Mouse (Mus musculus) layer of hippocampus, postnatal 36 days (tissue): ENCODE measurements around the gene Cx3cl1. TPM values are rescaled to one million over a fixed set of nuclear protein-coding genes. Genes with fewer than 3 reads are reported as not detected.
A peak's percentile ranks its signal among the peaks of the same experiment; 100 is the strongest.

Experiments used
- DNase-seq, 2 experiments: peaks; one replicate each; pipeline ENCODE4 v3.0.0; 2022
- total RNA-seq, 2 experiments: library from RNA; stranded (reverse); gene quantifications; 2 replicates each; pipeline ENCODE4 v1.2.3; 2021

Cx3cl1 gene
- total RNA-seq, 2 experiments from 2014 or later: 425 TPM

GRCm38 (mm10) chr8:94801293-94802095 is 29.7 kb downstream of the Cx3cl1 start:
- DNase-seq: no peak

GRCm38 (mm10) chr8:94802375-94802774 is 30.6 kb downstream of the Cx3cl1 start:
- no peak for DNase-seq

DNA sequence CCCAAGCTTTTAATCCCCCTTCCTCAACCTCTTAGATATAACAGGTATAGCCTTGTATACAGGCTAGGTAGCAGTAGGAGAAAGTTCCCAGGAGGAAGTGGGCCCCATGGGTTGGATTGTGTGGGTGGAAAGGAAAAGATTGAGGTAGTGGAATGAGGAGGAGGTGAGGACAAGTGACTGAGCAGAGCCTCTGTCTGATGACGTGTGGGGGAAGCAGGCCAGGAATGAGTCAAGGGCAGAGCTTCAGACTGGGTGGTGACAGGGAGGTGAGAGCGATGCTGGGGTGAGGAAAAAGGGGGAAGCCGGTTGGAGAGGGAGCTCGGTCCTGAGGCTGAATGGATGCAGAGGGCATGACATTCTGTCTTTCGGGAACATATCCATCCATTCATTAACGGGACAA is 31.7 kb downstream of the Cx3cl1 start:
- no peak for DNase-seq

- DNase-seq: no peak
Measured at GRCm38 (mm10) chr8:94804546-94805340, 32.9 kb downstream of the Cx3cl1 start.

DNA sequence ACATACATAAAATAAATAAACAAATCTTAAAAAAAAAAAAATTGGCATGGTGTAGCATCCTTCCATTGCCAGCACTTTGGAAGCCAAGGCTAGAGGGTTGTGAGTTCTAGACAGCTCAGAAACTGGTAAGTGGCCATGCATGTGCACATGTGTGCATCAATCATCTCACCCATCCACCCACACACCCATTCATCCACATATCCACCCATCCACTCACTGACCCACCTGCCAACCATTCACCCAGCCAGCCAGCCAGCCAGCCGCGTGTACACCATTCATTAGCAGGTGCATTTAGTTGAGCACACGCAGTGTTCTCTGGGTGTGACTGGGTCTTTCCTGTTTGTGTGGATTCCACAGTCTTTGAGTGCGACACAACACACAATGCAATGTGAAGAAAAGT is 34.0 kb downstream of the Cx3cl1 start:
- no peak for DNase-seq

DNA sequence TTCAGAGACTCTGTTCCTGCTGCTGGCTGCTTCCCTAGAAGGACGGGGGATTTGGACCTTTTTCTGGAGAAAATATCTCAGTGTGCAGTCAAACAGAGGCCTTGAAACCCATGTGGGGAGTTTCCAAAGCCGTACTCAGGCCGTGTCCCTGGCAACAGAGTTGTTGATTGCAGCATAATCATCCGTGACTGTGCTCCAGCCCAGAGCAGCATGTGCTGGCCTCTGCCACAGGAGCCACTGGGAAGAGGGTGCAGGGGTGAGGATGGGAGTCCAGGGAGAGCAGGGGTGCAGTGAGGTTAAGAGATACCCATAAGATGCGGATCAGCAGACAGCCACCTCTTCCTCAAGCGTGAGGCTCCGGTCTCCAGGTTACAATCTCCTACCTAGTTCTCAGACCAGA is 35.7 kb downstream of the Cx3cl1 start:
- DNase-seq: no peak

GRCm38 (mm10) chr8:94808372-94808771 is 36.6 kb downstream of the Cx3cl1 start:
- DNase-seq: no peak

DNA sequence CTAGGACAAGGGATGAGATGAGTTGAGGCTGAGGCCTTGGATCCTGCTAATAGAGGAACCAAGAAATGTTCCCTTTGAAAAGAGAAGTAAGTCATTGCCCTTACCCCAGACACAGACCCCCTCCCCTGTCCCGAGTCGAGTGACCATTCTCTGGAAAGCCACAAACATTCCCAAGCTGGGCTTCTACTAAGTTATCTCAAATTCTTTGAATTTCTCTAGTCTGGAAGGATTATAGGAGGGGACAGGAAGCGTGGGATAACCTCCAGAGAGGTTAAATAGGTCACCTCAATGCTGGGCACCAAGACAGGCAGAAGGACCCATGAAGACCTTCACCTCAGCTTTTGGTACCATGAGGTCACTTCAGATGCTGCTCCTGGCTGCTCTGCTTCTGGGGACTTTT is 38.3 kb downstream of the Cx3cl1 start, which contains the start of gene Ccl17:
TSS of gene Ccl17 (plus strand) at position 301 of the 400 bp plus-strand sequence.
- DNase-seq: no peak

- no peak for DNase-seq
Measured at GRCm38 (mm10) chr8:94810855-94811254, 39.0 kb downstream of the Cx3cl1 start.

DNA sequence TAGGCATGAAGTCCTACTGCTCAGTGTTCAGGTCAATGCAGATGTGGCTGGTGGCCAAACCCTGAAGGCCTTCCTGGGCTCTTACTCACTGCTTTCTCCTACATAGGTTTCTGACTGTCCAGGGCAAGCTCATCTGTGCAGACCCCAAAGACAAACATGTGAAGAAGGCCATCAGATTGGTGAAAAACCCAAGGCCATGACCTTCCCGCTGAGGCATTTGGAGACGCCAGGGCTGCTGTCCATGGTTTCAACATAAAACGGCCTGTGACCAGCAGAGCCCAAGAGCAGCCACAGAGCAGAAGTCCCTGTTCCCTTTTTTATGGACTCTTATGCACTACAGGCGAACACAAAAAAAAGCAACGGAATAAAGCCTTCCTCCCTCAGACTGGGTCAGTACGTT is 39.8 kb downstream of the Cx3cl1 start:
- no peak for DNase-seq

- peak; percentile 80 to 86 for DNase-seq
Measured at GRCm38 (mm10) chr8:94812645-94813098, 40.9 kb downstream of the Cx3cl1 start.

- DNase-seq: no peak
Measured at GRCm38 (mm10) chr8:94814556-94814955, 42.7 kb downstream of the Cx3cl1 start.

DNA sequence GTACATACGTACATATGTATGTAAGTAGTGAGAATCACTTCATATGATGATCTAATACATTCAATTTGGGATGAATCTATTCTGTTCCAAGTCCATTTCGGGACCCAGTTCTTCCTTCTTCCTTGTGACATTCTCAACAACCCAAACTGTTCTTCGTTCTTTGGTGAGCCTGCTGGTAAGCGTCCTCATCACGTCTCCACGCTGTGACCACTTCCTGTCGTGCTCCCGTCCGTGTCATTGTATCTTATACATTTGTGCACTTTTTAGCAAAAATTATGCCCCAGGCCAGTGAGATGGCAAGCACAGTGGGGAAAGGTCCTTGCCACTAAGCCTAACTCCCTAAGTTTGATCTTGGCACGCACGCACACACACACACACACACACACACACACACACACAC is 46.1 kb downstream of the Cx3cl1 start:
- no peak for DNase-seq

DNA sequence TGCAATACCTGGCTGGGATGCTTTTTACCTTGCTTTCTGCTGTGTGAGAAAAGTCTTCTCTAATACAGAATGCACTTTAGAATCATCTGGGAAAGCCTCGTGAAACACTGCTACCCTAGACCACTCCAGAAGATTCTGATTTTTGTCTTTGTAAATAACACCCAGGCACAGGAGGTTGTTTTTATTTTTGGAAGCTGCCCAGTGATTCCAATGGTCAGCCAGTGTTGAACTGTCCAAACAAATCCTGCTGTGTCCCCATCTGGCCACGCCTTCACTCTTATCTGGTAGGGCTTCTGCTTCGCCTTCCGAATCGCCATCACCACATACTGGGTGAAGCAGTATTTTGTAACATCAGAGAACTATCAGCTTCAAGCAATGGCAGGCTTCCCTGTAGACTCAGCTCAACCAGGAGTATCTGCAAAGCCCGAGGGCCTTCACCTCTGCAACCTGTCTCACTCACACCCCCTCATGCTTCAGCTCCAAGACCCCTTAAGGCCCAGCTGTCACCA is 47.9 kb downstream of the Cx3cl1 start:
- DNase-seq: no peak

- no peak for DNase-seq
Measured at GRCm38 (mm10) chr8:94820553-94820952, 48.7 kb downstream of the Cx3cl1 start.

- DNase-seq: no peak
Measured at GRCm38 (mm10) chr8:94821381-94821780, 49.6 kb downstream of the Cx3cl1 start.

- peak in 1 of 2 experiments; percentile 46 for DNase-seq
Measured at GRCm38 (mm10) chr8:94822637-94823560, 51.1 kb downstream of the Cx3cl1 start.

DNA sequence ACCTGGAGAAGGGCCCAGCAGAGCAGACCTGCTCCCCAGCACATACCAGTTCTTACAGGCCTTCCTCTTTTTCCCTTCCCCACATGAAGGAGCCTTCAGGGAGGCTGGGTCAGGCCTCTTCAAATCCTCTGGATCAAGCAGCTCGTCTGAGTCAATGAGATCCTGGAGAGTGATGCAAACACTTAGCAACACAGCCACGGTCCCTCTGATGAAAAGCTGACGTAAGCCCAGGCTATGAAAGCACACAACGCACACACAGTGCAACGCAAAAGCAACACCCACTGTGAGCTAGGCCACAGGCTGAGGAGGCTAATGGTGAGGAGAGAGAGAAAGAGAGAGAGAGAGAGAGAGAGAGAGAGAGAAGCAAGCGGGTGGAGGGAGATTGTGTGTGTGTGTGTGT is 53.4 kb downstream of the Cx3cl1 start:
- DNase-seq: no peak

DNA sequence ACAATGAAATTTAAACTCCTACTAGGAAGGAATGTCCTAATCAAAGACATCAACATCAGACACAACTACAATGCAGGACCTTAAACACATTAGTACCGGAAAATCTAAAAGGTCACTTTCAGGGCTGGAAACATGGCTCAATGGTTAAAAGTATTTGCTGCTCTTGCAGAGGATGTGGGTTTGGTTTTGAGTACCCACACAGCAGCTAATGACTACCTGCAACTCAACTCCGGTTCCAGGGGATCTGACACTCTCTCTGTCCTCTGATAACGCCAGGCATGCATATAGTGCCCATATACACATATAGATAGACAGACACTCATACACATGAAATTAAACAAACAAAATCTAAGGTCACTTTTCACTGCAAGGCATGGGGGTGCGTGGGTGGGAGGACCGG is 54.4 kb downstream of the Cx3cl1 start:
- DNase-seq: no peak

- DNase-seq: no peak
Measured at GRCm38 (mm10) chr8:94828284-94828683, 56.5 kb downstream of the Cx3cl1 start.
